Mouse (Mus musculus) kidney, postnatal 14 days (tissue): ENCODE measurements around the gene Hsh2d.

Experiments used
- DNase-seq: peaks from one replicate; pipeline ENCODE4 v3.0.0; 2022; ENCODE audit warnings: mixed read lengths

Gene Hsh2d

GRCm38 (mm10) chr8:72190215-72190539 is 739 bp downstream of the Hsh2d start:
- no peak for DNase-seq

GRCm38 (mm10) chr8:72192065-72192464 is 2.6 kb downstream of the Hsh2d start:
- no peak for DNase-seq

GRCm38 (mm10) chr8:72197997-72198396 is 8.6 kb downstream of the Hsh2d start:
- no peak for DNase-seq

- DNase-seq, result no peak
Observed at GRCm38 (mm10) chr8:72208582-72208981, 19.1 kb downstream of the Hsh2d start.

GRCm38 (mm10) chr8:72210222-72210621 is 20.8 kb downstream of the Hsh2d start:
- DNase-seq, result peak; percentile 27

- no peak for DNase-seq
Observed at GRCm38 (mm10) chr8:72210710-72211109, 21.3 kb downstream of the Hsh2d start.

- no peak for DNase-seq
Observed at GRCm38 (mm10) chr8:72211846-72212245, 22.4 kb downstream of the Hsh2d start.

- DNase-seq, result no peak
Observed at GRCm38 (mm10) chr8:72212751-72213150, 23.3 kb downstream of the Hsh2d start, which contains the start of gene Cib3. TSS of gene Cib3 (minus strand) at chr8:72212837.

- DNase-seq, result no peak
Observed at GRCm38 (mm10) chr8:72213536-72213935, 24.1 kb downstream of the Hsh2d start, which contains the start of gene Gm11034. TSS of gene Gm11034 (minus strand) at chr8:72213636.

- peak; percentile 53 for DNase-seq
Observed at GRCm38 (mm10) chr8:72215060-72215459, 25.6 kb downstream of the Hsh2d start.

- no peak for DNase-seq
Observed at GRCm38 (mm10) chr8:72215871-72216270, 26.4 kb downstream of the Hsh2d start.

- no peak for DNase-seq
Observed at GRCm38 (mm10) chr8:72218781-72219540, 29.5 kb downstream of the Hsh2d start.

- DNase-seq, result peak; percentile 94
Observed at GRCm38 (mm10) chr8:72219541-72220363, 30.3 kb downstream of the Hsh2d start, which contains the start of gene Fam32a. TSS of gene Fam32a (plus strand) at chr8:72219730.

GRCm38 (mm10) chr8:72220758-72221157 is 31.3 kb downstream of the Hsh2d start:
- DNase-seq, result no peak

- no peak for DNase-seq
Observed at GRCm38 (mm10) chr8:72222656-72223055, 33.2 kb downstream of the Hsh2d start.

- peak; percentile 99 for DNase-seq
Observed at GRCm38 (mm10) chr8:72239499-72240402, 50.3 kb downstream of the Hsh2d start, which contains the start of gene Ap1m1. TSS of gene Ap1m1 (plus strand) at chr8:72240018.

GRCm38 (mm10) chr8:72240403-72240763 is 50.9 kb downstream of the Hsh2d start:
- DNase-seq, result no peak

- DNase-seq, result no peak
Observed at GRCm38 (mm10) chr8:72240951-72241350, 51.5 kb downstream of the Hsh2d start.

GRCm38 (mm10) chr8:72242226-72242625 is 52.8 kb downstream of the Hsh2d start:
- DNase-seq, result no peak

GRCm38 (mm10) chr8:72244610-72245009 is 55.2 kb downstream of the Hsh2d start:
- DNase-seq, result no peak
